Mouse (Mus musculus) heart, adult 2 months (tissue): ENCODE data around the gene Cp.

Experiments
- CTCF ChIP-seq: fragments of 200-600 bp; IDR thresholded peaks from 2 replicates; pipeline ENCODE4 v1.8.1; 2022; ENCODE audit warnings: antibody characterized with exemption, mild to moderate bottlenecking, moderate library complexity
- EP300 ChIP-seq: fragments of 200-500 bp; IDR thresholded peaks from 2 replicates; pipeline ENCODE4 v1.6.1; 2011; ENCODE audit warnings: low read depth, low read length, control low read depth; ENCODE audit not compliant: insufficient read depth
- POLR2A ChIP-seq: fragments of 200-500 bp; IDR thresholded peaks from 2 replicates; pipeline ENCODE4 v1.6.1; 2011; ENCODE audit warnings: mild to moderate bottlenecking, low read depth, low read length, control low read depth; ENCODE audit not compliant: insufficient read depth

DNA sequence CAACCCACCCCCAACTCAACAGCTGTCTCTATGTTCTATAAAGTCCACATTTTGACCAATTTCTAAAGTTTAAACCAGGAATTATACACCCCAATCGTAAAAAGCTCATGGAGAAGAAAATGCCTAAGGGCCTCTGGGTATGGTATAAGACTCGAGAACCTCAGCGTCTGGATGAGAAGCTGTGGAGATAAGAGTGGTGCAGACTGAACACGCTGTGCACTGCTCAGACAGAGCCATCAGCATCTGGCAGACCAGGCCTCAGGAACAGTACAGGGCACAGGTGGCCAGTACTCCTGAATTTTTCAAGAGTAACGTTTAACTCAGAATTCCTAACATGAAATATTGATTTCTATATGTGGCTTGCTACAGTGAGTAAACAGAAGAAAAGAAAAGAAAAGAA, 50.9 kb downstream of the Cp start:
- TF ChIP-seq CTCF (no peak), EP300 (no peak), POLR2A (no peak)
